Mouse (Mus musculus) Patski (cell line): ENCODE data around the gene Cntnap2. TPM values are rescaled to one million over a fixed set of nuclear protein-coding genes. Genes with fewer than 3 reads are reported as not detected.

ENCODE experiments used
- ATAC-seq: fragments of 100-300 bp; one replicate; pipeline ENCODE4 v1.8.0; 2021
- CTCF ChIA-PET: fragments of 350-600 bp; sonication (Branson Sonifier 250); formaldehyde crosslinking; loops from one replicate; lab custom pipeline; 2022; ENCODE audit warnings: inconsistent platforms; lab: Charles Lee
- POLR2A ChIA-PET: fragments of 350-600 bp; sonication (Branson Sonifier 250); formaldehyde crosslinking; loops from one replicate; lab custom pipeline; 2022; ENCODE audit warnings: antibody characterized with exemption, inconsistent platforms; lab: Charles Lee
- DNase-seq: peaks from one replicate; pipeline ENCODE4 v3.0.0-alpha.2; 2011; ENCODE audit warnings: low read depth, low spot score
- H3K27me3 ChIP-seq: fragments of 371-371 bp; one replicate; pipeline ENCODE4 v1.5.1; 2021
- CTCF ChIP-seq: fragments of 100-300 bp; IDR thresholded peaks from one replicate; pipeline ENCODE4 v1.5.1; 2021
- in situ Hi-C: fragments of 300-500 bp; cut with MboI; formaldehyde crosslinking; loops from 3 replicates; pipeline ENCODE4 v1.11.1; 2018; ENCODE audit warnings: low pct_unique_long_range_greater_than_20kb, mixed read lengths
- polyA plus RNA-seq: library from polyadenylated mRNA; unstranded; gene quantifications from one replicate; pipeline ENCODE4 v1.2.3, GENCODE M21; 2021

Gene Cntnap2
- polyA plus RNA-seq, 1 experiment from 2014 or later, result 0.01 TPM

DNA sequence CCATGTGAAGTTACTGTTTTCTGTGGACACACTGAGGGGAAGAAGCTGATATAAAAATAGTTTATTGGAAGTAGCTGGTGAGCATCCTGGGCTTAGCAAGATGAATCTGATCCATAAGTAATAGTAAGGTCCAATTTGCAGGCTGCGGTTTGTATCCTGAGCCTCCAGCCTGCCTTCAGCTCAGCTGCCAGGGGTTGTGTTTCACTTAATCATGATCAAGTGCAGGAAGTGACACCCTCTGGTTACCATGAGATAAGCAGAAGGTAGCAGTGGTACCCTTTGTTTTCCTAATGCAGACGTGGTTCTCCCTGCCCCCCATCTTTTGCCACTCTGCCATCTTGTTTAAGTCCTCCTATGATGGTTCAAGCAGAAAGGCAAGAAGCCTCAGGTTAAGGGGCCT lies 1181.2 kb downstream of the Cntnap2 start:
- DNase-seq (no peak), ATAC-seq (no peak)
- in situ Hi-C loops, result no loop called here
- TF ChIP-seq CTCF, result no peak
- ChIA-PET POLR2A (no interaction called here), CTCF (interaction anchor here (1.3 kb wide), 1 partner anchor 9 kb away, joined by 4 read pairs; no protein-coding TSS in a partner anchor)
- no peaks in the 10 kb centered on the region for H3K27me3 ChIP-seq

DNA sequence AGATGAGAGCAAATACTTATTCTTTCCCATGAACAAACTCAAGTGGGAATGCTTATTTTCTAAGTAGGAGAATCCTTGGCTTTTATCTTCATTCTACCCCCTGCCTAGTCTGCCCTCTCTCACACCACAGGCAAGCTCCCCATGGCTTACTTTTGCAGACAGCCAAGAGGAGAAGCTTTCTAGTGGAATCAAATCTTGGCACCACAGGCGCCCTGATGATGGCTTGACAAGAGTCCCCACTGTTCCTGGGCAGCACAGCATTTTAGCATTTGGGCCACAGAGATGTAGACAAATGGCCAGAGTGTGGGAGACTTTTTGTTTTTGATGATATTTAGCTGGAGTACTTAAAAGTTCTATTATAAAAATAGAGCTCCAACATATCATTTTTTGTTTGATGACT lies 1204.0 kb downstream of the Cntnap2 start:
- H3K27me3 ChIP-seq, result no peaks in the 10 kb centered on the region
- ChIA-PET CTCF (no interaction called here), POLR2A (no interaction called here)
- ATAC-seq (no peak), DNase-seq (no peak)
- in situ Hi-C loops, result no loop called here
- no peak for TF ChIP-seq CTCF

GRCm38 (mm10) chr6:46346946-46347345 lies 1287.8 kb downstream of the Cntnap2 start:
- CTCF ChIA-PET, result no interaction called here
- TF ChIP-seq CTCF, result no peak
- no peak for ATAC-seq

DNA sequence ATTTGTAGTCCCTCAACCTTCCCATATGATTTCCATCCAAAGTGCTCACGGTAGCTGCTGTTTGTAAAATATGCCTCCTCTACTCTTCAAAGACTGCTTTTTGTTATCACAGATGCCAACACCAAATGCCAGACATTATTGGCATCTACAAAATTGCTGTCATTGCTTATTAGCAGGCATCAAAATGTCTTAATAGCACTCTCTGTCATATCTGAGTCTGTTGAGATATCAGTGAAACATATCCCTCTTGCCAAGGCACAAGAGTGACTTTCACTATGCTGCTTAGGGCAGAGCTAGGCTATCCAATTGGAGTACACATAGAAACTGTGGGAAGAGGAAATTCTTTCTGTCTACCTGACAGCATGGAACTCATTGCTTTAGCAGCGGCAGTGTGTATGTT lies 1301.9 kb downstream of the Cntnap2 start:
- no peak for ATAC-seq
- POLR2A ChIA-PET, result no interaction called here

More at GRCm38 (mm10) chr6:46346946-46347345, 1287.8 kb downstream of the Cntnap2 start:
- in situ Hi-C loops, result no loop called here
- no peaks in the 10 kb centered on the region for H3K27me3 ChIP-seq
- POLR2A ChIA-PET, result no interaction called here
- no peak for DNase-seq

GRCm38 (mm10) chr6:46362156-46362555 lies 1303.0 kb downstream of the Cntnap2 start:
- ChIA-PET POLR2A (no interaction called here), CTCF (no interaction called here)
- no peak for ATAC-seq
- in situ Hi-C loops, result no loop called here
- no peaks in the 10 kb centered on the region for H3K27me3 ChIP-seq
- no peak for DNase-seq
- no peak for TF ChIP-seq CTCF

More for the DNA sequence above, 1301.9 kb downstream of the Cntnap2 start:
- CTCF ChIA-PET, result interaction anchor here (1.2 kb wide), 1 partner anchor 20 kb away, joined by 3 read pairs; no protein-coding TSS in a partner anchor
- TF ChIP-seq CTCF, result no peak
- no peaks in the 10 kb centered on the region for H3K27me3 ChIP-seq
- in situ Hi-C loops, result no loop called here
- no peak for DNase-seq

DNA sequence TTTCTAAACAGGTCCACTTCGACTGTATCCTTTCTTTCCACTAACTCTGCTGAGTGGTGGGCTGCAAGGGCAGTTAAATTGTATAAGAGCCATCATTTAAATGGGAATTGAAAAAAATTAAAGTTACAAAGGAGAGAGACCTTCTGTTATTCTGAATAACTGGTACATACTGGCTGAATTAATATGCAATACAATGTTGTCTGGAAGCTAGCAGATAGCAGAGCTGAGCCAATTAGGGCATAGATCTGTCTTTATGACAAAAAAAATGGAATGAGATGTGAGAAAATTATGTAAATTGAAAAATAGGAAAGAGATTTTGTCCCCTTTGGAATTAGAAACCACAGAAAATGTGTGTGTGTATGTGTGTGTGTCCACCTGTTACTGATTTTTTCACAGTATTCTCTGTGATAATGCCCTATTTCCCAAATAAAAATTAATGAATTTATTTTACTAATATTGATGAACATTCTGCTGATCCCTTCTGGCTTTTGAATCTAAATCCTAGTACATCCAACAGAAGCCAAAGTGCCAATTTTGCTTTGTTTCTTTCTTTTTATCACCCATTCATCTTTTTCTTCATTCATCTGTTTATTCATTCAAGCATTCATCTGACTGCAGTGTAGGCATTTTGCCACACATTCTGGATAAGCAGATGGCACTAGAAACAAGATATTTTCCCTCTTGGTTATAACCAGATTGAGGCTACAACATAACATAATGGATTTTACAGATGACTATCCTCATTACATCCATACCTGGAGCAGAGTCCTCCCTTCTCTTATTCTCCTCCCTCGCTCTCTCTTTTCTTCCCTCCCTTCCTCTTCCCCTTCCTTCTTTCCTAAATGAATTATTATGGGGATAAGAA lies 1339.8 kb downstream of the Cntnap2 start:
- ATAC-seq, result no peak
- in situ Hi-C loops, result no loop called here
- no peak for TF ChIP-seq CTCF
- no peak for DNase-seq
- ChIA-PET POLR2A (no interaction called here), CTCF (no interaction called here)
- H3K27me3 ChIP-seq, result no peaks in the 10 kb centered on the region

DNA sequence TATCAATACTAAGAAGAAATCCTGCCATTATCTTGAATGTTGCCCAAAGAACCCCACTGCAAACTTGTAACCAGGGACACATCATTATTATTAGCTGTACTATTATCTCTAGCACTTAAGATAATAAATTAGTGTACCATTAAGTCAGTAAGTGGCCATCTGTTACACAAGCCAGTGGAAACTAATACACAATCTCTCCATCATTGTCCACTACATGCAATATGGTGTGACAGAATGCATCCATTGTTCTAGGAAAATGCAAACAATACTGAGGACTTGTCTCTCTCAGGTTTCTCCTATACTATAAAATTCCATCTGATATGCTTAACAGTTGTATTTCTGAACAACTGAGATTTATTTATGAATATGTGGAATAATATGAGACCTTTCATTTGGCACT lies 1355.0 kb downstream of the Cntnap2 start:
- no peak for DNase-seq
- in situ Hi-C loops, result no loop called here
- ATAC-seq, result no peak
- H3K27me3 ChIP-seq, result no peaks in the 10 kb centered on the region
- CTCF ChIA-PET, result no interaction called here
- POLR2A ChIA-PET, result no interaction called here
- TF ChIP-seq CTCF, result no peak

GRCm38 (mm10) chr6:46414562-46414961 lies 1355.4 kb downstream of the Cntnap2 start:
- in situ Hi-C loops, result no loop called here
- ATAC-seq (no peak), DNase-seq (no peak)
- ChIA-PET CTCF (no interaction called here), POLR2A (no interaction called here)
- TF ChIP-seq CTCF, result no peak
- no peaks in the 10 kb centered on the region for H3K27me3 ChIP-seq

GRCm38 (mm10) chr6:46419827-46420226 lies 1360.7 kb downstream of the Cntnap2 start:
- in situ Hi-C loops, result no loop called here

DNA sequence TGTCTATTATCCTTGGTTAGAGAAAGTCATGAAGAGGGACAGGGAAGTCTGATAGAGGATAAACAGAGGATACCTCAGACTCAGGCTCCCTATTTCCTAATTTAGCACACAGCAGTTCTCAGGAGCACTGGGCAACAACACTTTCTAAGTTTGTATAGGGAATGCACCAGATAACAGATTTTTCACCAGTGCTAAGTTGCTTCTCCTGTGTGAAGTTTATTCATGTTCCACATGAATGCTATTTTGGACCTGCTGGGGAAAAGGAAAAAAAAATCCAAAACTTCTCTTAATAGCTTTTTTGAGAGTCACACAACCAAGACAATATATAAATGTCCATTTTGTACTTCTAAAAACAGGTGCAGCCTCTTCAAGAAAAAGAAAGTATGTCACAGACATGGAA lies 1361.2 kb downstream of the Cntnap2 start:
- H3K27me3 ChIP-seq, result no peaks in the 10 kb centered on the region
- TF ChIP-seq CTCF, result no peak
- ATAC-seq (no peak), DNase-seq (no peak)
- in situ Hi-C loops, result no loop called here
- ChIA-PET CTCF (no interaction called here), POLR2A (no interaction called here)

More at GRCm38 (mm10) chr6:46419827-46420226, 1360.7 kb downstream of the Cntnap2 start:
- DNase-seq, result no peak
- POLR2A ChIA-PET, result no interaction called here
- CTCF ChIA-PET, result no interaction called here
- ATAC-seq, result no peak
- TF ChIP-seq CTCF, result no peak
- no peaks in the 10 kb centered on the region for H3K27me3 ChIP-seq

- TF ChIP-seq CTCF, result no peak
Measured at GRCm38 (mm10) chr6:46428231-46428630, 1369.1 kb downstream of the Cntnap2 start.

More at GRCm38 (mm10) chr6:46428231-46428630, 1369.1 kb downstream of the Cntnap2 start:
- in situ Hi-C loops, result no loop called here
- ChIA-PET CTCF (no interaction called here), POLR2A (no interaction called here)
- DNase-seq (no peak), ATAC-seq (no peak)
- H3K27me3 ChIP-seq, result no peaks in the 10 kb centered on the region
